Mouse (Mus musculus) kidney, postnatal 36 days (tissue): ENCODE measurements at regions not wholly inside any gene's neighbourhood (a gene's known extent, or its start where the extent isn't known, plus 50 kb on each side); places are given as distances from the start of the nearest gene placed in this dataset.
"Not testable (repeated sequence)": the region's sequence is repeated elsewhere in the genome, so short reads cannot be mapped to it uniquely, and the experiment has no call there.

ENCODE experiments used
- DNase-seq, 2 experiments: peaks; one replicate each; pipeline ENCODE4 v3.0.0; 2021 to 2022; ENCODE audit warnings: mixed read lengths in 2 of 2

- no peak for DNase-seq
Observed at GRCm38 (mm10) chr17:15242976-15243635, 133.6 kb downstream of the Dll1 start.

DNA sequence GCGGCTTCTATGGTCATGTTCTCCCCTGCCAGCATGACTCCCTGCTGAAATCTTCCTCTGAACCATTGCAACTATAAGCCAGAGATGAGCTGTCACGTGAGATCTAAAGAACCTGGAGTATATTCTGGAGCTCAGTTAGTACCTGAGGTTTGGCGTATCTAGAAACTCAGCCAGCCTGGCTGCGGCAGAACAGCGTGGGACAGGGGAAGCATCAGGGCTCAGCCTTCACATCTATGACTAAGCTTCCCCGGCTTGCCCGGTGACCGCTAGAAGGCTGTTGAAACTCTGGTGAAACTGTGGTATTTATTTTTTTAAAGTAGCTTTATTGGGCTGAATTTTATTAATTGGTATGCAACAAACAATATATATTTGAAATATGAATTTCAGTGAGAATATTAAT is 134.3 kb downstream of the Dll1 start:
- DNase-seq: no peak

- no peak for DNase-seq
Observed at GRCm38 (mm10) chr17:15241491-15241890, 135.2 kb downstream of the Dll1 start.

DNA sequence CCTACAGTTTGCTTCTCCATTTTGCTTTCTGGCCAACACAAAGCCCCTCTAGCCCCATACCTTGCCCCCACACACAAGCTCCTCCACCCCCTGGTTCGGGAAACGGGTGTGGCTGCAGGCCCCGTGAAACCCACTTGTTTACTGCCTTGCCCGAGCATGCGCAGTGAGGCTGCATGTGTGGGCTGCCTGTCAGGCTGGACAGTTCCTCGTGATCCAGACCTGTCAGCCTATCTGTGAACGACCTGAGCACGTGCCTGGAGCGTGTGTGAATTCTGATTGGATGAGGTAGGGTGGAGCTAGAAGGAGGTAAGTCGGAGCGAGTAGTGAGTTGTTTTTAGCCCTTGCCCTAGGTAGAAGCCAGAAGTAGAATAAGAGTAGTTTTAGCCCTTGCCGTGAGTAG is 136.0 kb downstream of the Dll1 start:
- DNase-seq: not testable (repeated sequence)

DNA sequence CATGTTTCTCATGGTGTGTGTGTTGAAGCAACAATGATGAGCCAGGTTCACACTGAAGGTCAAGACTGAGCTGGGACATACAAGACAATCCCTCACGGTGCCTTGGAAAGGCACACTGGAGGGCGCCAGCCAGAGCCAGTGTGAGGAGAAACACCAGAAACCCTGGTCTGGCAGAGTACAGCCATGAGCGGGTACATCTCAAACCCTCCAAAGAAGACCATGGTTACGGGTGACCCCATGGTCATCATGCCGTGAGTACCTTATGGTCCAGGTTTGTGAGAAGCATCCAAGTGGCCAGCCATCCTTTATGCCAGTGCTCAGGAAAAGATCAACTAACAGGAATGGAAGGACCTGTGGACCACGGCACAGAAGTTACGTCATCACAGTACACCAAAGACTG is 136.7 kb downstream of the Dll1 start:
- DNase-seq: no peak

DNA sequence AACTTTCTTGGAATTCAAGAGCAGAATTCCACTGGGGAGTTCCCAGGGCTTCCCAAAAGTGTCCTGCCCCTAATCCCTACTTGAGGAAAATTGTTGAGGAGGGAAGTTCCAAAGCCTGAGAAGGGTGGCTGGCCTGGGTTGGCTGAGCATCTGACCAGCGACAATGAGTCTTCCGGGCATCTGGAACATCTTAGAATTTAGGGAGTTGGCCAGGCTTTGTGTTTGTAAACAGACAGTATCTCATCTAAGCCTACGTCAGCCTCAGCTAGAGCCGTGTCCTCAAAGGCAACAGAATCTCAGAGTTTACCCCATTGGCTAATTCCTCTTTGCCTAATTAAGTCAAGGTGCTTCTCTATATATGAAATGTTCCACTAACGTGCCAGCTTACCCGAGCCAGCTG is 141.6 kb downstream of the Dll1 start:
- DNase-seq: no peak

DNA sequence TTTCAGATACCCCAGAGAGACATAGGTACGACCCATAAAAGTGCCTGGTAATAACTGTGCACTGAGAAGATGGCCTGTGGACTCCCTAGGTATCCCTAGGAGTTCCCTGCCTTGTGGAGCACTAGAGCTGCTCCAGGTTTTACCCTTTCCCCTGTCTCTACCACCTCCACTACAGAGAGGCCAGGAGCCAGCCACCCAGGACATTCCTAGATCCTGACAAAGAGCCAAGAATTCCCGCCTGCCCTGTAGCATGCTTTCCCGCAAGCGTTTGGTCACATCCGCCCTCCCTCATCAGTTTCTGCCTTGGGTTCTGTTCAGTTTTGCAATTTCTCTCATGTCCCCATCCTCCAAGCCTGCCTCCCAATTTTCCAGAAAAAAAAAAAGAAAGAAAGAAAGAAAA is 145.5 kb downstream of the Dll1 start:
- DNase-seq: peak; percentile 23 to 24

DNA sequence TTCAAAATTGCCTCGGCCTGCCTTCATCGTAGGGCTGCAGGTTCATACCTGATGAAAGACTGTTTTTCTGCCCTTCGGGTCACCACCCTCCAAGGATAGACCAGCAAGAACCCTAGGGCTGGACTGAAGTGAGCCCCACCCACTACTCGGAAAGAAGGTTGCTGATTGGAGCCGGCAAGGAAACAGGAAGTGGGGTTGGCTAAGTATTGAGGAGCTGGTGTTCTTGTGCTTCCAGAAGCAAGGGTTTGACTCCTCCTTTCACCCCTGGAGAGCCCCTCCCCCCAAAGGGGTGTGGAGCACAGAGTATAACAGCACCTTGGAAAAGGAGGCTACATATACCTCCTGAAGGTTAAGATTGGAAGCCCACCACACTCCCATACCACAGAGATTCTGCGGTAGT is 147.5 kb downstream of the Dll1 start:
- DNase-seq: no peak

DNA sequence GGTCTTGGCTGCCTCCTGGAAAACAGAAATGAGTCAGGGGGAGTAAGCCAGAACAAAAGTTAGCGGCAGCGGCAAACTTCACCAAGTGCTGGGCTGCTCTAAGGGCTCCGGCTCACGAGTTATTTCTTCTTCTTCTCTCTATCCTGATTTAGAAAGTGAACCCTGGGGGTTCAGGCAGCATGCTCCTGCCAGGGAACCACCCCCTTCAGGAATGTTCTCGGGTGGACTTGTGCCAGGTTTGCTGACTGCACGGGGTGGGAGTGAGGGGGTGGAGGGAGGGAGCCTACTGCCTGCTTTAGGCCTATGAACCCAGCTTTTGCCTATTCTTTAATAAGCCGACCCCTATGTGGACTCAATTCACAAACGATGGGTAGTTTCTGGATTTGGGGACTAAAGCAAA is 148.6 kb downstream of the Dll1 start:
- peak in 1 of 2 experiments; percentile 35 for DNase-seq

DNA sequence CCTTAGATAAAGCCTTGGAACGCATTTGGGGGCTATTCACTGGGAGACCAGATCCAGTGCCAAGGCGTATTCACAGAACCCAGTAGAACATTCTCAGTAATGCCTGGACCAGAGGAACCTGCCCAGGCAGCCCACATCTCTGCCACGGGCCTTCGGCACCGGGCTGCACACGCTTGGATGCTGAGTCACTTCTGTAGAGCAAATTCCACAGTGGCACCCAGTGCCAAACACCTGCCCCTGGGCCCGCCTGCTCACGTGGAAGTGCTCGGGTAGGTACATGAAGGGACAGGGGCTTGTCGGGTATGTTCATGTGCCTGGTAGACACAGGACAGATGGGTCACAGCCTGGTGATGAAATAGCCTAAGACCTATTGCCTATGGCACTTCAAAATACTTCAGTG is 152.8 kb downstream of the Dll1 start:
- no peak for DNase-seq

DNA sequence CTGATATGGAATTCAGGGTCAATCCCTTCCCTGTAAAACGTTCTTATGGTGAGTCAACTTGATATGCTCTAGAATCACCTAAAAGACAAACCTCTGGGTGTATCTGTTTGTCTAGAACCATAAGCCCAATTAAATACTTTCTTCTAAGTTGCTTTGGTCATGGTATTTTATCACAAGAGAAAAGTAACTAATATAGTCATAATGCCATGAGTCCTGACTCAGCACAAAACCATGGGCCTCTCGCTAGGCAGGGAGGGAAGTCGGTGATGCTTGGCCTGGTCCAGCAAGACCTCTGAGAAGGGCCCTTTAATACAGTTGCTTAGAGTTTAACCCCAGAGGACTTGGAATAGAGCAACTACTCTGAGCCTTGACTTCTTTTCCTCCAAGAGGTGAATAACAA is 153.7 kb downstream of the Dll1 start:
- DNase-seq: no peak

- DNase-seq: no peak
Observed at GRCm38 (mm10) chr17:15214157-15214685, 162.5 kb downstream of the Dll1 start.

- DNase-seq: no peak
Observed at GRCm38 (mm10) chr17:15208808-15209173, 167.5 kb upstream of the Gm3448 start.

- DNase-seq: peak; percentile 27 to 58
Observed at GRCm38 (mm10) chr17:15208030-15208807, 166.9 kb upstream of the Gm3448 start.

GRCm38 (mm10) chr17:15207182-15208029 is 166.1 kb upstream of the Gm3448 start:
- DNase-seq: no peak

GRCm38 (mm10) chr17:15205799-15206198 is 164.5 kb upstream of the Gm3448 start:
- no peak for DNase-seq

DNA sequence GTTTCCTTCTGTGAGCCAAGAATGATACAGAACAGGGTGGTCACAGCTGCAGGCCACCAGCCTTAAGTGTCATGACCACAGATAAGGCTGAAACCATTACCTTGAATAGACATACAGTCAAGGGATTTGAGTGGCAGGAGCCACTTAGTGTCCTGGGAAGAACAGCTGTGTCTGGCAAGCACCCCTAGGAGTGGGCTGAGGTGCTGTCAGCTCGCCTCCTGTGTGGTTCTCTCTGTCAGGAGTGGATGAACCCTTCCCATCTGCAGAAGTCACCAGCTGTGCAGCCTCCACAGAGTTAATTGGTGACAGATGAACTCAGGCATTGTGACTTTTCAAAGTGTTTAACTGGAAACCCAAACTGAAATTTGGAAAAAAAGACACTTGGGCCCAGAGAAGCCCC is 163.2 kb upstream of the Gm3448 start:
- no peak for DNase-seq

DNA sequence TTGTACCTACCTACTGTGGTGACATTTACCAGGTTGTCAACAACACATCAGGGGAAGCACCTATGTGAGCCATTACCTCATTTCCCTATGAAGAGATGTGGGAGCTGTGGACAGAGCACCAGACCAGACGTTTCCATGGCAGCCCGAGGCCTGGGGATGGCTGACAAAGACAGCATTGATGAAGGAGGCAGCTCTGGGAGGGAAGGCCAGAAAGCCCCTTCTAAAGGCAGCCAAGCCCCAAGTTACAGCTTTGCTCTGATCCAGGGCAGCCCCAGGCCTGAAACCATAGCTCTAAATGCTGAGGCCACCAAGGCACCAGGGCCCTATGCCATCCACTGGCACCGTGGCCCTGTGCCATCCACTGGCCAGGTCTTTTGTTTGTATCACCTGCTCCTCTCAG is 157.9 kb upstream of the Gm3448 start:
- no peak for DNase-seq

- no peak for DNase-seq
Observed at GRCm38 (mm10) chr17:15197361-15197760, 156.0 kb upstream of the Gm3448 start.

GRCm38 (mm10) chr17:15195819-15196218 is 154.5 kb upstream of the Gm3448 start:
- no peak for DNase-seq

GRCm38 (mm10) chr17:15194894-15195461 is 153.6 kb upstream of the Gm3448 start:
- peak in 1 of 2 experiments; percentile 11 for DNase-seq

DNA sequence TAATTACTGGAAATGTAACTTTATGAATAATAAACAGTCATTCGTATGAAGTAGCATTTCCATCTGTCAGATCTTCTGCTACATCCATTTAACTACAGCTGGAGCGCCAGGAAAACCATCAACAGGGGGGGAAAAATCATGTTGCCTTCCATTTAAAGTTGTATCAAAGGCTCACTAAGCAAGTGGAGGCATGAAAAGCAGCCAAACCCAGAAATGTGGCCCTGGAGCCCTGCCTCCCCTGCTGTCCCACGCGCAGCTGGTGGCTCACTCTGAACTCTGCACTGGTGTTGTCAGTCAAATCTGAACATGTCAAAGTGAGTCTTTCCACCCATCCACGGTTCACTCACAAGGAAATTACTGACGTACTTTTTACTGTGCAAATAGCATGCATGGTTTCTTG is 152.5 kb upstream of the Gm3448 start:
- no peak for DNase-seq

DNA sequence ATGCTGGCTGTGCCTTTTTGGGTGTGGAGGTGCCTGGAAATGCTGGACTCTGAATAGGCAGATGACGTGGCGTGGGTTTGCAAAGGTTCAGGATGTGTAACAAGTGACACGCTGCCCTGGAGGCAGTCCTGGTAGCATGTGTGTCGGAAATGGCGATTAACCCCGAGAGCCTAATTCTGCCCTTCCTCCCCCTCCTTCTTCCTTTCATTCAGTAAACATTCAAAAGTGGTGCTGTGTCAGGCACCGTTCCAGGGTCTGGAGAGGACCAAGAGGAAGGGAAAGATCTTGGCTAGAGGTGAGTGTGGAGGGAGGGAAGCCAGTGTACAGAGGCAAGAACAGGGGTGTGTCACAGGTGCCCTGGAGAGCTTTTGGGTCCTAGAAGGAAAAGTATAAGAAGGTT is 151.5 kb upstream of the Gm3448 start:
- peak; percentile 16 to 51 for DNase-seq
